Mouse (Mus musculus): ENCODE data around the gene Prdm11. TPM values are rescaled to one million over a fixed set of nuclear protein-coding genes. Genes with fewer than 3 reads are reported as not detected.

Gene Prdm11
- total and polyA plus RNA-seq, 3 experiments = 0.05 to 1.8 (median 0.06) TPM

DNA sequence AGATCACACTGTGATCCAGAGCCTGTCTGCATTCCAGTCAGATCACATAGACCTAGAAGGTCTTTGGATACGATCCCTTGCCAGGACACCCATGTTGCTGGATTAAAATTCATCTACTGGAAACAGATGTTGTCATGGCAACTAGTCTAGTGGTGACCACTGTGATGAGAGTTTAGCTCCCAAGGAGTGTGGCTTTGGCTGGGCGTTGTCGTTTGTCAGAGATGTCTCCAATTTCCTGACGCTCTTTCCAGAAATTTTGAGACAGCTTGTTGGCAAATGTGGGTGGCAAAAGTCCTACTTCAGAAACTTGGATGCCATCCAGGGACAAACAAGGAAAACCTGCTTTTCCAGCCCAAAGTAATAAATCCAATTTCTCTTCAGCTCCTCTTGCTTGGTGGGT lies 87.3 kb downstream of the Prdm11 start:
- Histone ChIP-seq H3K4me1 (ENCODE audit: control insufficient read depth in 1 of 2, insufficient read depth in 2 of 2) (no peaks in the 10 kb centered on the region), H3K36me3 (replicated peaks in 1 of 2; ENCODE audit: control insufficient read depth in 1 of 2, insufficient read depth in 1 of 2, low read length in 1 of 2) (no peaks in the 10 kb centered on the region), H3K9me3 (replicated peaks; ENCODE audit: low read length) (peaks cover 7% of the 10 kb centered on the region), H3K27me3 (replicated peaks) (peaks cover 72% of the 10 kb centered on the region), H3K4me2 (ENCODE audit: insufficient read depth, low read depth, poor library complexity, severe bottlenecking) (no peak overlapping the region), H3K79me2 (replicated peaks; ENCODE audit: control insufficient read depth, extremely low read depth, insufficient read depth, poor library complexity, severe bottlenecking) (no peaks in the 10 kb centered on the region; the same call in 1 of the 2 replicates), H3K9ac (ENCODE audit: insufficient read depth, low read depth) (no peak overlapping the region), H3K4me3 (replicated peaks in 1 of 3; ENCODE audit: low read depth in 2 of 3, low read length in 2 of 3, poor library complexity in 1 of 3) (no peak overlapping the region), H3K27ac (ENCODE audit: insufficient read depth, low read depth) (no peak overlapping the region)
- DNase-seq (ENCODE audit: extremely low read depth) = no peak
- TF ChIP-seq MEF2A (IDR thresholded peaks at IDR 0.05; ENCODE audit: borderline replicate concordance, low read depth, low read length) (no peak), PAX5 (IDR thresholded peaks at IDR 0.05; ENCODE audit: low read length) (no peak), HCFC1 (IDR thresholded peaks at IDR 0.05; ENCODE audit: low read depth, low read length) (no peak), RAD21 (IDR thresholded peaks at IDR 0.05; ENCODE audit: low read depth, low read length) (no peak), EP300 (IDR thresholded peaks at IDR 0.05; ENCODE audit: low read length) (no peak), ZMIZ1 (IDR thresholded peaks at IDR 0.05; ENCODE audit: low read depth, low read length) (no peak), GABPA (IDR thresholded peaks at IDR 0.05; ENCODE audit: insufficient replicate concordance, low read depth, low read length) (no peak), SIN3A (IDR thresholded peaks at IDR 0.05; ENCODE audit: low read length) (no peak), POLR2AphosphoS2 (IDR thresholded peaks at IDR 0.05; ENCODE audit: low read depth, low read length) (no peak), UBTF (IDR thresholded peaks at IDR 0.05; ENCODE audit: low read depth, low read length) (no peak), USF1 (IDR thresholded peaks at IDR 0.05; ENCODE audit: low read depth, low read length) (no peak), USF2 (conservative IDR thresholded peaks at IDR 0.05; ENCODE audit: low read depth, low read length) (no peak), ETS1 (conservative IDR thresholded peaks at IDR 0.05; ENCODE audit: low read depth, low read length) (no peak), CTCF (conservative IDR thresholded peaks at IDR 0.05 in 1 of 2, IDR thresholded peaks at IDR 0.05 in 1 of 2; ENCODE audit: low read depth in 2 of 2, low read length in 2 of 2) (no peak), MYC (IDR thresholded peaks at IDR 0.05; ENCODE audit: low read depth, low read length) (no peak)
- in situ Hi-C loops (cut with MboI; ENCODE audit: low pct_ligation_motif_present, low pct_unique_long_range_greater_than_20kb, low sequenced_read_pairs) (no loop called here), dilution Hi-C loops (cut with MboI; ENCODE audit: extremely low pct_ligation_motif_present, extremely low pct_unique_long_range_greater_than_20kb, low sequenced_read_pairs) (no loop called here)

DNA sequence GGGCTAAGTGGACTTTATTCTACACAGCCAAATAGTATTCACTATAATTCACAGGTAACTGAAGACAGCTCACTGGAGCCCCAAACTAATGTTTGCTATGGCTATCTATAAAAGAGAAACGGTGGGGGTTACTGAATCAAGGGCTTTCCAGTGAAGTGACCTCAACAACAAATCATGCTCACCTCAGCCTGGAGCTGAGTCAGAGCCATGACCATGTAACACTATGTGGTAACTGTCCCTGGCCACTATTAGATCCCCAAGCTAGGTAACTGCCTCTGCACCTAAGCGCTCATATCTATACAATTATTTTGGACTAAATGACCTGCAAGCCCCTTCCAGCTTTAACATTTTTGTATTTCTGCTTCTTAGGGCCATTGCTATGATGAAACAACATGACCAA lies 89.0 kb downstream of the Prdm11 start:
- no peak overlapping the region for H3K4me3 ChIP-seq (replicated peaks in 1 of 3; ENCODE audit: low read depth in 2 of 3, low read length in 2 of 3, poor library complexity in 1 of 3)
- dilution Hi-C loops (cut with MboI; ENCODE audit: extremely low pct_ligation_motif_present, extremely low pct_unique_long_range_greater_than_20kb, low sequenced_read_pairs) (no loop called here), in situ Hi-C loops (cut with MboI; ENCODE audit: low pct_ligation_motif_present, low pct_unique_long_range_greater_than_20kb, low sequenced_read_pairs) (no loop called here)
- H3K36me3 ChIP-seq (replicated peaks in 1 of 2; ENCODE audit: control insufficient read depth in 1 of 2, insufficient read depth in 1 of 2, low read length in 1 of 2) = no peaks in the 10 kb centered on the region
- H3K27ac ChIP-seq (ENCODE audit: insufficient read depth, low read depth) = no peak overlapping the region
- H3K9ac ChIP-seq (ENCODE audit: insufficient read depth, low read depth) = no peak overlapping the region
- H3K4me1 ChIP-seq (ENCODE audit: control insufficient read depth in 1 of 2, insufficient read depth in 2 of 2) = no peaks in the 10 kb centered on the region
- no peaks in the 10 kb centered on the region; the same call in 1 of the 2 replicates for H3K79me2 ChIP-seq (replicated peaks; ENCODE audit: control insufficient read depth, extremely low read depth, insufficient read depth, poor library complexity, severe bottlenecking)
- no peak for TF ChIP-seq USF1 (IDR thresholded peaks at IDR 0.05; ENCODE audit: low read depth, low read length)
- no peak for TF ChIP-seq NELFE (IDR thresholded peaks at IDR 0.05; ENCODE audit: low read depth, low read length)
- no peak for TF ChIP-seq KAT2A (IDR thresholded peaks at IDR 0.05; ENCODE audit: insufficient replicate concordance, low read length)
- no peak for TF ChIP-seq EP300 (IDR thresholded peaks at IDR 0.05; ENCODE audit: low read length)
- TF ChIP-seq ELF1 (IDR thresholded peaks at IDR 0.05; ENCODE audit: low read depth, low read length) = no peak
- no peak for TF ChIP-seq ZMIZ1 (IDR thresholded peaks at IDR 0.05; ENCODE audit: low read depth, low read length)
- no peak for TF ChIP-seq USF2 (conservative IDR thresholded peaks at IDR 0.05; ENCODE audit: low read depth, low read length)
- no peak for TF ChIP-seq NRF1 (IDR thresholded peaks at IDR 0.05; ENCODE audit: low read depth, low read length)
- TF ChIP-seq MYC (IDR thresholded peaks at IDR 0.05; ENCODE audit: low read depth, low read length) = no peak
- TF ChIP-seq UBTF (IDR thresholded peaks at IDR 0.05; ENCODE audit: low read depth, low read length) = no peak
- no peak for TF ChIP-seq IRF4 (IDR thresholded peaks at IDR 0.05; ENCODE audit: low read depth, low read length)
- no peak for TF ChIP-seq RAD21 (IDR thresholded peaks at IDR 0.05; ENCODE audit: low read depth, low read length)
- TF ChIP-seq RCOR1 (conservative IDR thresholded peaks at IDR 0.05; ENCODE audit: low read depth, low read length) = no peak
- TF ChIP-seq SIN3A (IDR thresholded peaks at IDR 0.05; ENCODE audit: low read length) = no peak
- no peak for TF ChIP-seq MXI1 (IDR thresholded peaks at IDR 0.05; ENCODE audit: low read depth, low read length)
- H3K27me3 ChIP-seq (replicated peaks) = peaks cover 74% of the 10 kb centered on the region
- no peak for DNase-seq (ENCODE audit: extremely low read depth)
- H3K9me3 ChIP-seq (replicated peaks; ENCODE audit: low read length) = peaks cover 7% of the 10 kb centered on the region
- H3K4me2 ChIP-seq (ENCODE audit: insufficient read depth, low read depth, poor library complexity, severe bottlenecking) = no peak overlapping the region

Data from CH12.LX (cell line).